Mouse (Mus musculus) frontal cortex, adult (tissue): ENCODE measurements around the gene Ep400.
"Not testable (repeated sequence)": the region's sequence is repeated elsewhere in the genome, so short reads cannot be mapped to it uniquely, and the experiment has no call there.

ENCODE experiments used
- ATAC-seq: cut with Nextera tagmentation; 2 replicates; pipeline ENCODE4 v1.9.2; 2017; ENCODE audit warnings: mild to moderate bottlenecking, moderate library complexity, mixed read lengths; ENCODE audit not compliant: low TSS enrichment

The Ep400 gene

GRCm38 (mm10) chr5:110779998-110780760, 9.7 kb upstream of the Ep400 start, which contains the start of gene Pus1:
Gene Pus1, minus strand, starts transcription at chr5:110780659.
- ATAC-seq, result peak; percentile 74

GRCm38 (mm10) chr5:110779276-110779997, 8.9 kb upstream of the Ep400 start:
- no peak for ATAC-seq

- no peak for ATAC-seq
Observed at GRCm38 (mm10) chr5:110778263-110778662, 7.7 kb upstream of the Ep400 start.

GRCm38 (mm10) chr5:110776141-110776540, 5.6 kb upstream of the Ep400 start:
- ATAC-seq, result no peak

- no peak for ATAC-seq
Observed at GRCm38 (mm10) chr5:110774511-110774910, 4.0 kb upstream of the Ep400 start.

- not testable (repeated sequence) for ATAC-seq
Observed at GRCm38 (mm10) chr5:110772945-110773344, 2.4 kb upstream of the Ep400 start.

- peak; percentile 4; the same call in 1 of the 2 replicates for ATAC-seq
Observed at GRCm38 (mm10) chr5:110770031-110770445, 479 bp downstream of the Ep400 start.

- ATAC-seq, result no peak
Observed at GRCm38 (mm10) chr5:110769272-110769671, 1.2 kb downstream of the Ep400 start.

- ATAC-seq, result no peak
Observed at GRCm38 (mm10) chr5:110763890-110764289, 6.6 kb downstream of the Ep400 start.

- no peak for ATAC-seq
Observed at GRCm38 (mm10) chr5:110745021-110745420, 25.5 kb downstream of the Ep400 start.

- ATAC-seq, result no peak
Observed at GRCm38 (mm10) chr5:110739496-110740275, 30.8 kb downstream of the Ep400 start.

- no peak for ATAC-seq
Observed at GRCm38 (mm10) chr5:110735606-110736005, 34.9 kb downstream of the Ep400 start.

- ATAC-seq, result peak; percentile 92
Observed at GRCm38 (mm10) chr5:110733231-110733823, 37.2 kb downstream of the Ep400 start.

GRCm38 (mm10) chr5:110731227-110731626, 39.3 kb downstream of the Ep400 start:
- peak; percentile 64 for ATAC-seq

- no peak for ATAC-seq
Observed at GRCm38 (mm10) chr5:110727850-110728249, 42.7 kb downstream of the Ep400 start.

- ATAC-seq, result no peak
Observed at GRCm38 (mm10) chr5:110723543-110723942, 47.0 kb downstream of the Ep400 start.

GRCm38 (mm10) chr5:110721463-110721862, 49.1 kb downstream of the Ep400 start:
- ATAC-seq, result not testable (repeated sequence)

- no peak for ATAC-seq
Observed at GRCm38 (mm10) chr5:110711455-110711854, 59.1 kb downstream of the Ep400 start.

- ATAC-seq, result peak; percentile 74; the same call in 1 of the 2 replicates
Observed at GRCm38 (mm10) chr5:110709256-110709655, 61.3 kb downstream of the Ep400 start.

- no peak for ATAC-seq
Observed at GRCm38 (mm10) chr5:110704004-110704403, 66.5 kb downstream of the Ep400 start.

GRCm38 (mm10) chr5:110698617-110699016, 71.9 kb downstream of the Ep400 start:
- ATAC-seq, result no peak

- ATAC-seq, result no peak
Observed at GRCm38 (mm10) chr5:110682041-110682440, 88.5 kb downstream of the Ep400 start.
